Mouse (Mus musculus) heart, embryonic 11.5 days (tissue): ENCODE measurements around the gene Gm49322. TPM values are rescaled to one million over a fixed set of nuclear protein-coding genes. Genes with fewer than 3 reads are reported as not detected.
"Not testable (repeated sequence)": the region's sequence is repeated elsewhere in the genome, so short reads cannot be mapped to it uniquely, and the experiment has no call there.

ENCODE experiments used
- ATAC-seq: fragments of 200-750 bp; cut with Nextera tagmentation; replicated peaks from 2 replicates; pipeline ENCODE4 v1.8.0; 2017; ENCODE audit warnings: moderate library complexity; ENCODE audit not compliant: insufficient number of reproducible peaks, low FRiP score, low TSS enrichment
- H3K27ac ChIP-seq: fragments of 300-500 bp; sonication (generic); 2 replicates; pipeline ENCODE4 v1.5.1; 2014; ENCODE audit warnings: mild to moderate bottlenecking, low read depth, low read length
- H3K27me3 ChIP-seq: fragments of 300-500 bp; sonication (generic); 2 replicates; pipeline ENCODE4 v1.6.1; 2014; ENCODE audit warnings: mild to moderate bottlenecking, low read length, mixed read lengths; ENCODE audit not compliant: control insufficient read depth, insufficient read depth
- H3K36me3 ChIP-seq: fragments of 300-500 bp; sonication (generic); 2 replicates; pipeline ENCODE4 v1.6.1; 2014; ENCODE audit warnings: mild to moderate bottlenecking, low read length, moderate library complexity, mixed read lengths; ENCODE audit not compliant: control insufficient read depth, insufficient read depth
- H3K4me1 ChIP-seq: fragments of 300-500 bp; sonication (generic); 2 replicates; pipeline ENCODE4 v1.6.1; 2014; ENCODE audit warnings: low read length; ENCODE audit not compliant: control insufficient read depth, insufficient read depth
- H3K4me2 ChIP-seq: fragments of 300-500 bp; sonication (generic); 2 replicates; pipeline ENCODE4 v1.6.1; 2014; ENCODE audit warnings: mild to moderate bottlenecking, moderate library complexity
- H3K4me3 ChIP-seq: fragments of 300-500 bp; sonication (generic); 2 replicates; pipeline ENCODE4 v1.5.1; 2014; ENCODE audit warnings: low read depth, low read length
- H3K9ac ChIP-seq: fragments of 300-500 bp; sonication (generic); 2 replicates; pipeline ENCODE4 v1.6.1; 2014; ENCODE audit warnings: mild to moderate bottlenecking, low read depth, low read length, moderate library complexity
- H3K9me3 ChIP-seq: fragments of 300-500 bp; sonication (generic); replicated peaks from 2 replicates; pipeline ENCODE4 v1.6.1; 2016; ENCODE audit warnings: low read length; ENCODE audit not compliant: control insufficient read depth
- WGBS: fragments of 180-500 bp; shearing (Covaris S2); extraction: QIAGEN DNeasy Blood & Tissue Kit; methylation state at CpG from one replicate; pipeline ENCODE4 v1.1.7; 2014; ENCODE audit not compliant: insufficient replicate concordance; 5-methylcytosine and 5-hydroxymethylcytosine counted together
- polyA plus RNA-seq: library from polyadenylated mRNA; unstranded; fragments of >200 nt; fragmentation: Nextera tagmentation; extraction: Ambion mirVana; gene quantifications from 2 replicates; pipeline ENCODE4 v1.2.1, GENCODE M21; 2014

Gene Gm49322
- polyA plus RNA-seq, 1 experiment from 2014 or later, result 0.83 TPM

GRCm38 (mm10) chr10:80649910-80650309 is 44.1 kb downstream of the Gm49322 start:
- not testable (repeated sequence) for H3K4me3 ChIP-seq, H3K9ac ChIP-seq, ATAC-seq, H3K27me3 ChIP-seq, H3K4me2 ChIP-seq, H3K4me1 ChIP-seq, H3K9me3 ChIP-seq, H3K27ac ChIP-seq
- peaks cover 11% of the 10 kb centered on the region for H3K36me3 ChIP-seq
- whole genome bisulfite sequencing, result 88% methylated on average over 6 of the region's 6 CpGs

DNA sequence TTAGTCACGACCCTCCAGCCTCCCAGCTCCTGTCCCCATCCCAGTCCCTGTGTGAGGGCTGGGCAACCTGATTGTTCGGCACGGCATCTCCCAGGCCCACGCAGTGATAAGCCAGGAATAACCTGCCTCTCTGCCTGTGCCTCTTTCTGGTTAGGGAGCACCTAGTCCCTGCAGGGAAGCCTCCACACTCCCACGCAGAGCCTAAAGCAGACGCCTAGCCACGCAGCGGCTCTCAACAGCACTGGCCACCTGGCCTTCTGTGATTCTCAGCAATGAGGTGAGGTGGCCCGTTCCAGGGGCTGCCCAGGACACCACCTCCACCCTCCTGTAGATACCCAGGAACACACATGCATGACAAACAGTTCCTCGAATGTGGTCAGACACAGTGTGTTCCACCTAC is 44.6 kb downstream of the Gm49322 start:
- peaks cover 6% of the 10 kb centered on the region for H3K36me3 ChIP-seq
- no peaks in the 10 kb centered on the region for H3K27me3 ChIP-seq
- H3K27ac ChIP-seq, result no peak overlapping the region
- WGBS, result 76% methylated on average over 10 of the region's 10 CpGs
- no peak overlapping the region for H3K4me3 ChIP-seq
- H3K9ac ChIP-seq, result no peak overlapping the region
- no peaks in the 10 kb centered on the region for H3K9me3 ChIP-seq
- no peak for ATAC-seq
- H3K4me2 ChIP-seq, result no peak overlapping the region
- peaks cover 12% of the 10 kb centered on the region for H3K4me1 ChIP-seq

GRCm38 (mm10) chr10:80653156-80653720 is 47.4 kb downstream of the Gm49322 start:
- Histone ChIP-seq H3K27me3 (no peaks in the 10 kb centered on the region), H3K4me1 (peaks cover 19% of the 10 kb centered on the region), H3K4me2 (no peak overlapping the region), H3K9ac (peak overlapping the region; percentile 43; the same call in 1 of the 2 replicates), H3K36me3 (no peaks in the 10 kb centered on the region), H3K4me3 (no peak overlapping the region), H3K27ac (0 out of 2 replicates have a peak overlapping the region, but pooled peaks have one; percentile 15), H3K9me3 (no peaks in the 10 kb centered on the region)
- no peak for ATAC-seq
- 82% methylated on average over 6 of the region's 6 CpGs for WGBS

DNA sequence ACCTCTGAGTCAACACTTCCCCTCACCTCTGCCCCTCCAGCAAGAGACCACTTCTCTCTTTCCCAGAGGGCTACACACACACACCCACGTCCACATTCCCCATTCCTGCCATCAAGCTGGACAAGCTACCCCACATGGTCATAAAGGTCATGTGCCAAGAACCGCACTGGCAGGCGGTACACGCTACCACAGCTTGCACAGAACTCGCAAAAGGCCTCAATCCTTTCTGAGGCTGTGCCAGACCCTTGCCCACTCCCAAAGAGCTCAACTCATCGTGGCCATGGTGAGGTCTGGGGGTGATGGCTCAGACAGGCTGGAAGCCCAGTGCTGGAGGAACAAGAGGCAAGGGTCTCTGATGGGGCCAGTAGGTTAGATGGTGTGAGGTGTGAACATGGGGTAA is 49.0 kb downstream of the Gm49322 start:
- no peaks in the 10 kb centered on the region for H3K9me3 ChIP-seq
- no peak overlapping the region for H3K4me2 ChIP-seq
- no peak for ATAC-seq
- peaks cover 23% of the 10 kb centered on the region for H3K4me1 ChIP-seq
- H3K9ac ChIP-seq, result no peak overlapping the region
- no peaks in the 10 kb centered on the region for H3K27me3 ChIP-seq
- H3K4me3 ChIP-seq, result no peak overlapping the region
- no peaks in the 10 kb centered on the region for H3K36me3 ChIP-seq
- 81% methylated on average over 6 of the region's 6 CpGs for WGBS
- H3K27ac ChIP-seq, result no peak overlapping the region

DNA sequence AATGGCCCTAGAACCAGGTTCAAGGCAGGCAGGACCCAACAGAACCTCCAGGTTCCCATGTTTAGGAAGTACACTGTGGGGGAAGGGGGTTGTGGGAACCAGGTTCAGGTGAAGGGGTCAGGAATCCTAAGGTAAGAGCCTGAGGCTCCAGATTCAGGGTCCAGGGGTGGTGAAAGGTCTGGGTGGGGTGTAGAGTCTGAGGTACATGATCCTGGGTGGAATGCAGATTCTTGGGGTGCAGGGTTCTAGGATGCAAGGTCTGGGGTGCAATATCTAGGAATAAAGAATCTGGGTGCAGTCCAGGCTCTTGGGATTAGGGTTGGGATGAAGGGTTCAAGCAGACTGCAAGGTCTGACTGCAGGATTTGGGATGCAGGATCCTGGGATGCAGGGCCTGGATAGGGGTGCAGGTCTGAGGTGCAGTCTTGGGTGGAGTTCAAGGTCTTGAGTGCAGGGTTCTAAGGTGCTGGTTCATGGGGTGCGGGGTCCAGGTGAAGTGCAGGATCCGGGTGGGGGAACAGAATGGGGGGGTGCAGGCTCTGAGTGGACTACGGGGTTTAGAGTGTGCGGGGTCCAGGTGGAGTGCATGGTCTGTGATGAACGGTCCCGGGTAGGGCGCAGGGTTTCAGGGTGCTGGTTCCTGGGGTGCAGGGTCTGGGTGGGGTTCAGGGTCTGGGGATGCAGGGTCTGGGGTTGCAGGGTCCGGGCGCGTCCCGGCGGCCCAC is 49.7 kb downstream of the Gm49322 start:
- Histone ChIP-seq H3K4me3 (peak overlapping the region; percentile 94), H3K27ac (peak overlapping the region; percentile 85), H3K36me3 (no peaks in the 10 kb centered on the region), H3K4me1 (peaks cover 20% of the 10 kb centered on the region), H3K27me3 (no peaks in the 10 kb centered on the region), H3K9me3 (no peaks in the 10 kb centered on the region), H3K4me2 (peak overlapping the region; percentile 87), H3K9ac (peak overlapping the region; percentile 96)
- WGBS, result 2% methylated on average over 11 of the region's 12 CpGs
- peak; percentile 28 for ATAC-seq

- peak overlapping the region; percentile 86 for H3K27ac ChIP-seq
- ATAC-seq, result peak; percentile 81
- under 1% methylated on average over 72 of the region's 72 CpGs for WGBS
- peak overlapping the region; percentile 94 for H3K4me3 ChIP-seq
- no peaks in the 10 kb centered on the region for H3K9me3 ChIP-seq
- H3K9ac ChIP-seq, result peak overlapping the region; percentile 96
- H3K4me1 ChIP-seq, result peaks cover 20% of the 10 kb centered on the region
- H3K36me3 ChIP-seq, result no peaks in the 10 kb centered on the region
- H3K27me3 ChIP-seq, result no peaks in the 10 kb centered on the region
- H3K4me2 ChIP-seq, result peak overlapping the region; percentile 87
Observed at GRCm38 (mm10) chr10:80656130-80656862, 50.5 kb downstream of the Gm49322 start.

DNA sequence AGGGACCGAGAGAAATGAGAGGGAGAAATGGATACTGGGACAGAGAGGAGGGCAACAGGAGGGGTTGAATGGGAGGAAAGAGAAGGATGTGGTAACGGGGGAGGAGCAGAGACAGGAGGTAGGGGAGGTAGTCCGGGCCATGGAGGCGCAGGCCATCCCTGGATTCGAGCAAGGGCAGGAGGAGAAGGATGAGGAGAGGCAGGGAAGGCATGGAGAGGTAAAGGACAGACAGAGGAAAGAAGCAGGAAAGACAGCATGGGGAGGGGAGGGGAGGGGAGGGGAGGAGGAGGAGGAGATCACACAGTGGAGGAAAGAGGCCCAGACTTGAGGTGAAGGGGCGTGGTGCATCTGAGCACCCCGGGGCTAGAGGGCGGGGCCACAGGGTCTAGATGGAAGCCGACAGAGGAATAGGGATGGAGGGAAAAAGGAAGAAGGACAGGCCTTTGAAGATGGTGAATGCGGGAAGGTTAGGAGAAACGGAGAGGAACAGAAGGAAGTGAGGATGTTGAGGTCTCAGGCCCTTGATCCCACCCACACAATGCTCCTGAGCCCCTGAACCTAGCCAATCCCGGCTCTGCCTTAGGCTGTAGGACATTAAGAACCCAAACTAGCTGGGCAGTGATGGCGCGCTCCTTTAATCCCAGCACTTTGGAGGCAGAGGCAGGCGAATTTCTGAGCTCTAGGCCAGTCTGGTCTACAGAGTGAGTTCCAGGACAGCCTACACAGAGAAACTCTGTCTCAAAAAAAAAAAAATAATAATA is 51.2 kb downstream of the Gm49322 start, which contains the start of gene Btbd2:
TSS of gene Btbd2 (minus strand) at position 209 of the 761 bp plus-strand sequence.
- H3K27me3 ChIP-seq, result no peaks in the 10 kb centered on the region
- H3K27ac ChIP-seq, result peak within 1 kb of the TSS; percentile 86
- peak within 1 kb of the TSS; percentile 94 for H3K4me3 ChIP-seq
- WGBS, result 23% methylated on average over 15 of the region's 15 CpGs
- peak within 1 kb of the TSS; percentile 87 for H3K4me2 ChIP-seq
- H3K4me1 ChIP-seq, result peaks cover 20% of the 10 kb centered on the region
- no peaks in the 10 kb centered on the region for H3K9me3 ChIP-seq
- ATAC-seq, result 0 out of 2 replicates have a peak, but pooled peaks have one; percentile 1
- no peaks in the 10 kb centered on the region for H3K36me3 ChIP-seq
- peak within 1 kb of the TSS; percentile 96 for H3K9ac ChIP-seq

DNA sequence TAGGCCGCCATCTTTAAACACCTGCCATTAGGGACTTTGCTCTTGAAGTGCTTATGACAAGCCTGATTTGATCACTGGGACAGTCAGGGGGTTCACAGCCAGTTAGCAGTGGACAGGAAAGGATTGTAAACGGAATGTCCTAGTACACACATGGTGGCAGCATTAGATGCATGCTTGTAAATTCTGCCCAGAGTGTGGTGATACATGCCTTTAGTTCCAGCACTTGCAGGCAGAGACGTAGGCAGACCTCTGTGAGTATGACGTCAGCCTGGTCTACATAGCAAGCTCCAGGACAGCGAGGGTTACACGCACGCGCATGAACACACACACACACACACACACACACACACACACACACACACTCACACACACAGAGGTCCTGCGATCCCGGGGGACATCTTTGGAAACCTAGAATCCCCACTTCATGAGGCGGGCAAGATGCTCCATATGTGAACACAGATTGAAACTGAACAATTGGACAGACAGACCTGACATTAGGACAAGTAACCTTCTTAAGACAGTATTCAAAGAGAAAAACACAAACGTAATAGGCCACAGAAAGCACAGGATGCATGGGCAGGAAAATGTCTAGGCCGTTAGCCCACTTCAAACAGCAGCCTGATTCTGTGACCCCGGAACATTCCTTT is 52.5 kb downstream of the Gm49322 start:
- H3K4me1 ChIP-seq, result peaks cover 22% of the 10 kb centered on the region
- H3K9me3 ChIP-seq, result no peaks in the 10 kb centered on the region
- no peak overlapping the region for H3K9ac ChIP-seq
- WGBS, result 85% methylated on average over 14 of the region's 14 CpGs
- no peak overlapping the region for H3K27ac ChIP-seq
- no peak overlapping the region for H3K4me3 ChIP-seq
- no peak overlapping the region for H3K4me2 ChIP-seq
- no peaks in the 10 kb centered on the region for H3K36me3 ChIP-seq
- no peak for ATAC-seq
- no peaks in the 10 kb centered on the region for H3K27me3 ChIP-seq
